Mouse (Mus musculus) embryonic facial prominence, embryonic 15.5 days (tissue): ENCODE results near the gene Zkscan14. TPM values are rescaled to one million over a fixed set of nuclear protein-coding genes. Genes with fewer than 3 reads are reported as not detected.

ENCODE experiments used
- ATAC-seq: fragments of 200-750 bp; cut with Nextera tagmentation; 2 replicates; pipeline ENCODE4 v1.8.0; 2017; ENCODE audit warnings: low read depth, moderate TSS enrichment; ENCODE audit not compliant: insufficient number of reproducible peaks, low FRiP score, low TSS enrichment
- H3K27ac ChIP-seq: fragments of 300-500 bp; sonication (generic); replicated peaks from 2 replicates; pipeline ENCODE4 v1.5.1; 2015; ENCODE audit warnings: mild to moderate bottlenecking, inconsistent platforms
- H3K27me3 ChIP-seq: fragments of 300-500 bp; sonication (generic); 2 replicates; pipeline ENCODE4 v1.6.1; 2015; ENCODE audit warnings: inconsistent platforms
- H3K36me3 ChIP-seq: fragments of 300-500 bp; sonication (generic); 2 replicates; pipeline ENCODE4 v1.6.1; 2015; ENCODE audit warnings: mild to moderate bottlenecking, inconsistent platforms
- H3K4me1 ChIP-seq: fragments of 300-500 bp; sonication (generic); 2 replicates; pipeline ENCODE4 v1.6.1; 2015; ENCODE audit warnings: inconsistent platforms
- H3K4me2 ChIP-seq: fragments of 300-500 bp; sonication (generic); replicated peaks from 2 replicates; pipeline ENCODE4 v1.6.1; 2015; ENCODE audit warnings: mild to moderate bottlenecking, inconsistent platforms
- H3K4me3 ChIP-seq: fragments of 300-500 bp; sonication (generic); replicated peaks from 2 replicates; pipeline ENCODE4 v1.5.1; 2015; ENCODE audit warnings: mild to moderate bottlenecking, inconsistent platforms
- H3K9ac ChIP-seq: fragments of 300-500 bp; sonication (generic); 2 replicates; pipeline ENCODE4 v1.6.1; 2015; ENCODE audit warnings: inconsistent platforms
- H3K9me3 ChIP-seq: fragments of 300-500 bp; sonication (generic); replicated peaks from 2 replicates; pipeline ENCODE4 v1.6.1; 2016; ENCODE audit warnings: inconsistent platforms
- WGBS: fragments of 180-500 bp; shearing (Covaris S2); methylation state at CpG from one replicate; pipeline ENCODE4 v1.1.7; 2015; 5-methylcytosine and 5-hydroxymethylcytosine counted together
- polyA plus RNA-seq: library from polyadenylated mRNA; unstranded; fragments of >200 nt; fragmentation: Nextera tagmentation; extraction: Ambion mirVana; gene quantifications from 2 replicates; pipeline ENCODE4 v1.2.1, GENCODE M21; 2015

Zkscan14 gene
- polyA plus RNA-seq, 1 experiment from 2014 or later, result 11.8 TPM

GRCm38 (mm10) chr5:145164710-145165109 lies 37.0 kb downstream of the Zkscan14 start:
- peaks cover 42% of the 10 kb centered on the region for H3K36me3 ChIP-seq
- no peak overlapping the region for H3K4me2 ChIP-seq
- H3K27ac ChIP-seq, result no peak overlapping the region
- no peak overlapping the region for H3K4me3 ChIP-seq
- no peak overlapping the region for H3K9ac ChIP-seq
- ATAC-seq, result no peak
- H3K9me3 ChIP-seq, result no peaks in the 10 kb centered on the region
- no peaks in the 10 kb centered on the region for H3K27me3 ChIP-seq
- 58% methylated on average over 3 of the region's 3 CpGs for whole genome bisulfite sequencing
- peaks cover 30% of the 10 kb centered on the region for H3K4me1 ChIP-seq

DNA sequence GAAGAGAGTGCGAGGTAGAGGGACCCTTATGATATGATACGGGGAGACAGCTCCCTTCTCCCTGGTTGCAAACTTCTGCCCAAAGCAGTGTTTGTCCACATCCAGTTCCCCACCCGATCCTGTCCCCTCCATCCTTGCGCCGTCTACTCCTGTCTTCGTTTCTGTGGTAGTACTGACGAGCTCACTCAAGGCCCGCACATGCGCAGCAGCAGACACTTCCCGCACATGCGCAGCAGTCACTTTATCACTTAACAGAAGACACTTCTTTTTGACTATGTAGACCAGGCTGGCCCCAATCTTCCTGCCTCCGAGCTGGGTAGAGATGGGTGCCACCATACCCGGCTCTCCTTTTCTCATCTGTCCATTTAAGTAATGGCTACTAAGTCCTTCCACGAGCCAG lies 40.3 kb downstream of the Zkscan14 start:
- no peak overlapping the region for H3K4me3 ChIP-seq
- no peak for ATAC-seq
- H3K4me1 ChIP-seq, result peaks cover 17% of the 10 kb centered on the region
- peaks cover 69% of the 10 kb centered on the region for H3K36me3 ChIP-seq
- no peaks in the 10 kb centered on the region for H3K9me3 ChIP-seq
- H3K27me3 ChIP-seq, result no peaks in the 10 kb centered on the region
- H3K27ac ChIP-seq, result no peak overlapping the region
- no peak overlapping the region for H3K4me2 ChIP-seq
- H3K9ac ChIP-seq, result no peak overlapping the region
- 94% methylated on average over 14 of the region's 14 CpGs for WGBS

- H3K9ac ChIP-seq, result no peak overlapping the region
- WGBS, result 95% methylated on average over 5 of the region's 5 CpGs
- H3K9me3 ChIP-seq, result no peaks in the 10 kb centered on the region
- H3K36me3 ChIP-seq, result peaks cover 88% of the 10 kb centered on the region
- no peaks in the 10 kb centered on the region for H3K27me3 ChIP-seq
- no peak overlapping the region for H3K4me2 ChIP-seq
- H3K4me1 ChIP-seq, result no peaks in the 10 kb centered on the region
- no peak for ATAC-seq
- H3K27ac ChIP-seq, result no peak overlapping the region
- no peak overlapping the region for H3K4me3 ChIP-seq
Measured at GRCm38 (mm10) chr5:145152690-145153089, 49.0 kb downstream of the Zkscan14 start.

- Histone ChIP-seq H3K9me3 (no peaks in the 10 kb centered on the region), H3K4me1 (no peaks in the 10 kb centered on the region), H3K27me3 (no peaks in the 10 kb centered on the region), H3K27ac (no peak overlapping the region), H3K4me3 (no peak overlapping the region), H3K4me2 (no peak overlapping the region), H3K36me3 (peaks cover 97% of the 10 kb centered on the region), H3K9ac (no peak overlapping the region)
- no peak for ATAC-seq
- 88% methylated on average over 6 of the region's 6 CpGs for WGBS
Measured at GRCm38 (mm10) chr5:145149294-145149693, 52.4 kb downstream of the Zkscan14 start.

DNA sequence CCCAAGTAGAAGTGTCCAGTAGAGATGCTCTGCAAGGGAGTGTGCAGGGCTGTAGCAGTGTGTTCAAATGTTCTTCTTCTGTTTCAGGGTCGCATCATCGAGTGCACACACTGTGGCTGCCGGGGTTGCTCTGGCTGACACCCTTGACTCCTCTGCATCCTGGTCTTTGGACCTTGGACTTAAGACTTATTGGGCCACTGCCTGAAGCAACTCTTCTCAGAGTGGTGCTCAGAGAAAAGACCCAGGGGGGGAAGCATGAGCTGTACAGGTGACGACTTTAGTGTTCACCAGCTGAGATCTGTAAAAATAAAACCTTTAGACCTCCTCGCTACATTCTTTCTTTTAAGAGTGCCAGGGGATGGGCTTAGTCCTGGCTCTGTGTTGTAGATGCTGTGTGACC lies 53.9 kb downstream of the Zkscan14 start:
- Histone ChIP-seq H3K27me3 (no peaks in the 10 kb centered on the region), H3K4me2 (no peak overlapping the region), H3K4me1 (no peaks in the 10 kb centered on the region), H3K9me3 (no peaks in the 10 kb centered on the region), H3K4me3 (no peak overlapping the region), H3K36me3 (peaks cover 97% of the 10 kb centered on the region), H3K9ac (no peak overlapping the region), H3K27ac (no peak overlapping the region)
- no peak for ATAC-seq
- WGBS, result 90% methylated on average over 5 of the region's 5 CpGs

Other genes starting within 250 kb of the Zkscan14 start
- gene Smurf1, start 236.0 kb downstream of the Zkscan14 start, polyA plus RNA-seq, result 18.5 and 19.3 TPM in 2 replicates
- gene Gm4871, start 169.1 kb downstream of the Zkscan14 start, polyA plus RNA-seq, result not detected in 2 replicates
- gene 1700018F24Rik, start 158.9 kb downstream of the Zkscan14 start, polyA plus RNA-seq, result 0.14 and 0.15 TPM in 2 replicates
- 143 and 147 TPM in 2 replicates for gene Arpc1a, start 118.0 kb downstream of the Zkscan14 start, polyA plus RNA-seq
- gene Kpna7, start 117.8 kb downstream of the Zkscan14 start, polyA plus RNA-seq, result not detected in 2 replicates
- gene Arpc1b, start 87.7 kb downstream of the Zkscan14 start, polyA plus RNA-seq, result 310 and 324 TPM in 2 replicates
- 93.7 and 108 TPM in 2 replicates for gene Pdap1, start 61.6 kb downstream of the Zkscan14 start, polyA plus RNA-seq
- gene Bud31, start 61.5 kb downstream of the Zkscan14 start, polyA plus RNA-seq, result 178 and 183 TPM in 2 replicates
- gene Ptcd1, start 34.8 kb downstream of the Zkscan14 start, polyA plus RNA-seq, result 16.9 and 18.0 TPM in 2 replicates
- gene Cpsf4, start 34.7 kb downstream of the Zkscan14 start, polyA plus RNA-seq, result 46.3 and 47.6 TPM in 2 replicates
- 616 and 640 TPM in 2 replicates for gene Atp5j2, start 9.8 kb downstream of the Zkscan14 start, polyA plus RNA-seq
- gene Zkscan5, start 2.7 kb upstream of the Zkscan14 start, polyA plus RNA-seq, result 13.6 and 13.7 TPM in 2 replicates
- 33.4 and 37.1 TPM in 2 replicates for gene Zfp655, start 29.8 kb upstream of the Zkscan14 start, polyA plus RNA-seq
- 0.61 and 0.83 TPM in 2 replicates for gene Zscan25, start 78.6 kb upstream of the Zkscan14 start, polyA plus RNA-seq
- not detected in 2 replicates for gene Cyp3a57, start 143.4 kb upstream of the Zkscan14 start, polyA plus RNA-seq